Mouse (Mus musculus): ENCODE measurements around the gene Abraxas2. TPM values are rescaled to one million over a fixed set of nuclear protein-coding genes. Genes with fewer than 3 reads are reported as not detected.

Abraxas2 gene
- polyA plus RNA-seq (2014; fragmentation: Nextera tagmentation; extraction: Ambion mirVana) = 38.0 and 41.4 TPM in 2 replicates

- peak; percentile 94 for ATAC-seq (ENCODE audit: insufficient number of reproducible peaks, insufficient read depth, low FRiP score, low read depth)
- peak within 1 kb of the TSS; percentile 79 for H3K27ac ChIP-seq (ENCODE audit: low read length)
- no peaks in the 10 kb centered on the region for H3K9me3 ChIP-seq (ENCODE audit: control insufficient read depth, low read depth, low read length)
- no peaks in the 10 kb centered on the region for H3K36me3 ChIP-seq (ENCODE audit: control insufficient read depth, insufficient read depth, low read length)
- H3K4me3 ChIP-seq (ENCODE audit: low read depth, low read length) = peak within 1 kb of the TSS; percentile 99
- no peaks in the 10 kb centered on the region for H3K27me3 ChIP-seq (ENCODE audit: control insufficient read depth, insufficient read depth, low read length)
- H3K9ac ChIP-seq (replicated peaks; ENCODE audit: low read depth, low read length) = peak within 1 kb of the TSS; percentile 84
- H3K4me2 ChIP-seq (replicated peaks; ENCODE audit: low read depth, low read length) = peak within 1 kb of the TSS; percentile 85
- WGBS = under 1% methylated on average over 52 of the region's 53 CpGs
- H3K4me1 ChIP-seq (ENCODE audit: control insufficient read depth, insufficient read depth, low read length) = peaks cover 6% of the 10 kb centered on the region; the same call in 1 of the 2 replicates
Observed at GRCm38 (mm10) chr7:132859042-132859958, at the start of gene Abraxas2. TSS of gene Abraxas2 (plus strand) at chr7:132859225.

- Histone ChIP-seq H3K27ac (ENCODE audit: low read length) (peak overlapping the region; percentile 87; the same call in 1 of the 2 replicates), H3K36me3 (ENCODE audit: control insufficient read depth, insufficient read depth, low read length) (no peaks in the 10 kb centered on the region), H3K4me2 (replicated peaks; ENCODE audit: low read depth, low read length) (peak overlapping the region; percentile 22; the same call in 1 of the 2 replicates), H3K9ac (replicated peaks; ENCODE audit: low read depth, low read length) (no peak overlapping the region), H3K9me3 (ENCODE audit: control insufficient read depth, low read depth, low read length) (no peaks in the 10 kb centered on the region), H3K4me3 (ENCODE audit: low read depth, low read length) (no peak overlapping the region), H3K4me1 (ENCODE audit: control insufficient read depth, insufficient read depth, low read length) (peaks cover 67% of the 10 kb centered on the region), H3K27me3 (ENCODE audit: control insufficient read depth, insufficient read depth, low read length) (no peaks in the 10 kb centered on the region)
- ATAC-seq (ENCODE audit: insufficient number of reproducible peaks, insufficient read depth, low FRiP score, low read depth) = no peak
- 21% methylated on average over 6 of the region's 6 CpGs for WGBS
Observed at GRCm38 (mm10) chr7:132809721-132810120, 49.3 kb upstream of the Abraxas2 start.

GRCm38 (mm10) chr7:132810368-132810767 is 48.7 kb upstream of the Abraxas2 start:
- no peak overlapping the region; the same call in 1 of the 2 replicates for H3K4me2 ChIP-seq (replicated peaks; ENCODE audit: low read depth, low read length)
- no peak overlapping the region for H3K9ac ChIP-seq (replicated peaks; ENCODE audit: low read depth, low read length)
- no peaks in the 10 kb centered on the region for H3K36me3 ChIP-seq (ENCODE audit: control insufficient read depth, insufficient read depth, low read length)

GRCm38 (mm10) chr7:132810879-132811278 is 48.1 kb upstream of the Abraxas2 start:
- Histone ChIP-seq H3K27me3 (ENCODE audit: control insufficient read depth, insufficient read depth, low read length) (no peaks in the 10 kb centered on the region), H3K4me3 (ENCODE audit: low read depth, low read length) (no peak overlapping the region), H3K9me3 (ENCODE audit: control insufficient read depth, low read depth, low read length) (no peaks in the 10 kb centered on the region), H3K4me1 (ENCODE audit: control insufficient read depth, insufficient read depth, low read length) (peaks cover 64% of the 10 kb centered on the region), H3K36me3 (ENCODE audit: control insufficient read depth, insufficient read depth, low read length) (no peaks in the 10 kb centered on the region), H3K4me2 (replicated peaks; ENCODE audit: low read depth, low read length) (no peak overlapping the region; the same call in 1 of the 2 replicates), H3K27ac (ENCODE audit: low read length) (no peak overlapping the region; the same call in 1 of the 2 replicates), H3K9ac (replicated peaks; ENCODE audit: low read depth, low read length) (no peak overlapping the region)
- ATAC-seq (ENCODE audit: insufficient number of reproducible peaks, insufficient read depth, low FRiP score, low read depth) = peak; percentile 34; the same call in 1 of the 2 replicates
- 49% methylated on average over 1 of the region's 1 CpGs for WGBS

More at GRCm38 (mm10) chr7:132810368-132810767, 48.7 kb upstream of the Abraxas2 start:
- Histone ChIP-seq H3K4me1 (ENCODE audit: control insufficient read depth, insufficient read depth, low read length) (peaks cover 67% of the 10 kb centered on the region), H3K9me3 (ENCODE audit: control insufficient read depth, low read depth, low read length) (no peaks in the 10 kb centered on the region), H3K27me3 (ENCODE audit: control insufficient read depth, insufficient read depth, low read length) (no peaks in the 10 kb centered on the region), H3K27ac (ENCODE audit: low read length) (no peak overlapping the region; the same call in 1 of the 2 replicates), H3K4me3 (ENCODE audit: low read depth, low read length) (no peak overlapping the region)
- WGBS = 21% methylated on average over 6 of the region's 6 CpGs
- no peak for ATAC-seq (ENCODE audit: insufficient number of reproducible peaks, insufficient read depth, low FRiP score, low read depth)

- no peak for ATAC-seq (ENCODE audit: insufficient number of reproducible peaks, insufficient read depth, low FRiP score, low read depth)
- peak overlapping the region; percentile 73 for H3K4me3 ChIP-seq (ENCODE audit: low read depth, low read length)
- peak overlapping the region; percentile 89; the same call in 1 of the 2 replicates for H3K27ac ChIP-seq (ENCODE audit: low read length)
Observed at GRCm38 (mm10) chr7:132811716-132812618, 47.1 kb upstream of the Abraxas2 start.

GRCm38 (mm10) chr7:132812619-132813415 is 46.2 kb upstream of the Abraxas2 start:
- Histone ChIP-seq H3K4me3 (ENCODE audit: low read depth, low read length) (peak overlapping the region; percentile 73), H3K36me3 (ENCODE audit: control insufficient read depth, insufficient read depth, low read length) (no peaks in the 10 kb centered on the region), H3K27ac (ENCODE audit: low read length) (peak overlapping the region; percentile 89), H3K9ac (replicated peaks; ENCODE audit: low read depth, low read length) (peak overlapping the region; percentile 74), H3K27me3 (ENCODE audit: control insufficient read depth, insufficient read depth, low read length) (no peaks in the 10 kb centered on the region), H3K9me3 (ENCODE audit: control insufficient read depth, low read depth, low read length) (no peaks in the 10 kb centered on the region), H3K4me1 (ENCODE audit: control insufficient read depth, insufficient read depth, low read length) (peaks cover 44% of the 10 kb centered on the region), H3K4me2 (replicated peaks; ENCODE audit: low read depth, low read length) (peak overlapping the region; percentile 90)
- under 1% methylated on average over 56 of the region's 59 CpGs for WGBS
- peak; percentile 4; the same call in 1 of the 2 replicates for ATAC-seq (ENCODE audit: insufficient number of reproducible peaks, insufficient read depth, low FRiP score, low read depth)

More at GRCm38 (mm10) chr7:132811716-132812618, 47.1 kb upstream of the Abraxas2 start:
- Histone ChIP-seq H3K9me3 (ENCODE audit: control insufficient read depth, low read depth, low read length) (no peaks in the 10 kb centered on the region), H3K4me1 (ENCODE audit: control insufficient read depth, insufficient read depth, low read length) (peaks cover 53% of the 10 kb centered on the region), H3K36me3 (ENCODE audit: control insufficient read depth, insufficient read depth, low read length) (no peaks in the 10 kb centered on the region), H3K4me2 (replicated peaks; ENCODE audit: low read depth, low read length) (peak overlapping the region; percentile 90), H3K27me3 (ENCODE audit: control insufficient read depth, insufficient read depth, low read length) (no peaks in the 10 kb centered on the region), H3K9ac (replicated peaks; ENCODE audit: low read depth, low read length) (peak overlapping the region; percentile 74)
- 22% methylated on average over 23 of the region's 23 CpGs for WGBS

GRCm38 (mm10) chr7:132813416-132814088 is 45.5 kb upstream of the Abraxas2 start, which contains the start of gene Fam53b:
TSS of gene Fam53b (minus strand) at chr7:132813886.
- Histone ChIP-seq H3K4me1 (ENCODE audit: control insufficient read depth, insufficient read depth, low read length) (peaks cover 37% of the 10 kb centered on the region), H3K27me3 (ENCODE audit: control insufficient read depth, insufficient read depth, low read length) (no peaks in the 10 kb centered on the region), H3K36me3 (ENCODE audit: control insufficient read depth, insufficient read depth, low read length) (no peaks in the 10 kb centered on the region), H3K4me2 (replicated peaks; ENCODE audit: low read depth, low read length) (peak within 1 kb of the TSS; percentile 90), H3K9ac (replicated peaks; ENCODE audit: low read depth, low read length) (peak within 1 kb of the TSS; percentile 74), H3K9me3 (ENCODE audit: control insufficient read depth, low read depth, low read length) (no peaks in the 10 kb centered on the region), H3K27ac (ENCODE audit: low read length) (peak within 1 kb of the TSS; percentile 89), H3K4me3 (ENCODE audit: low read depth, low read length) (peak within 1 kb of the TSS; percentile 73)
- WGBS = under 1% methylated on average over 78 of the region's 85 CpGs
- peak; percentile 74 for ATAC-seq (ENCODE audit: insufficient number of reproducible peaks, insufficient read depth, low FRiP score, low read depth)
